Mouse (Mus musculus): Measurements from ENCODE around the gene Mmp11. TPM values are rescaled to one million over a fixed set of nuclear protein-coding genes. Genes with fewer than 3 reads are reported as not detected.

Gene Mmp11
- polyA plus RNA-seq, 1 experiment: 3.0 TPM

- Histone ChIP-seq H3K27ac (ENCODE audit: insufficient read depth, low read length) (no peak within 1 kb of the TSS), H3K27me3 (ENCODE audit: control insufficient read depth, insufficient read depth, low read length) (no peaks in the 10 kb centered on the region), H3K4me3 (replicated peaks; ENCODE audit: insufficient read depth, low read depth, low read length) (no peak within 1 kb of the TSS), H3K4me1 (ENCODE audit: control insufficient read depth, insufficient read depth, low read length) (0 out of 2 replicates have a peak, but pooled peaks cover 4% of the 10 kb centered on the region)
- 85% methylated on average over 15 of the region's 15 CpGs for WGBS
- TF ChIP-seq POLR2A (IDR thresholded peaks at IDR 0.05; ENCODE audit: borderline replicate concordance, insufficient read depth, low read length): no peak
- TF ChIP-seq CTCF (IDR thresholded peaks at IDR 0.05; ENCODE audit: borderline replicate concordance, insufficient read depth, low read depth, low read length): no peak
- DNase-seq: no peak
Observed at GRCm38 (mm10) chr10:75942736-75943477, 6.6 kb upstream of the Mmp11 start, which contains the start of gene Vpreb3. Gene Vpreb3 (plus strand): TSS chr10:75943057.

GRCm38 (mm10) chr10:75941042-75941824, 4.9 kb upstream of the Mmp11 start:
- H3K27ac ChIP-seq (ENCODE audit: insufficient read depth, low read length): no peak overlapping the region
- TF ChIP-seq CTCF (IDR thresholded peaks at IDR 0.05; ENCODE audit: borderline replicate concordance, insufficient read depth, low read depth, low read length): no peak
- TF ChIP-seq POLR2A (IDR thresholded peaks at IDR 0.05; ENCODE audit: borderline replicate concordance, insufficient read depth, low read length): no peak
- no peak for DNase-seq
- no peaks in the 10 kb centered on the region for H3K27me3 ChIP-seq (ENCODE audit: control insufficient read depth, insufficient read depth, low read length)
- H3K4me1 ChIP-seq (ENCODE audit: control insufficient read depth, insufficient read depth, low read length): peaks cover 12% of the 10 kb centered on the region
- WGBS: 72% methylated on average over 9 of the region's 9 CpGs
- no peak overlapping the region for H3K4me3 ChIP-seq (replicated peaks; ENCODE audit: insufficient read depth, low read depth, low read length)

- Histone ChIP-seq H3K4me1 (ENCODE audit: control insufficient read depth, insufficient read depth, low read length) (peaks cover 12% of the 10 kb centered on the region), H3K27me3 (ENCODE audit: control insufficient read depth, insufficient read depth, low read length) (no peaks in the 10 kb centered on the region), H3K4me3 (replicated peaks; ENCODE audit: insufficient read depth, low read depth, low read length) (no peak within 1 kb of the TSS), H3K27ac (ENCODE audit: insufficient read depth, low read length) (no peak within 1 kb of the TSS)
- no peak for DNase-seq
- TF ChIP-seq CTCF (IDR thresholded peaks at IDR 0.05; ENCODE audit: borderline replicate concordance, insufficient read depth, low read depth, low read length) (no peak), POLR2A (IDR thresholded peaks at IDR 0.05; ENCODE audit: borderline replicate concordance, insufficient read depth, low read length) (no peak)
- 73% methylated on average over 5 of the region's 5 CpGs for WGBS
Observed at GRCm38 (mm10) chr10:75940520-75940919, 4.2 kb upstream of the Mmp11 start, which contains the start of gene Gm867. Gene Gm867 (minus strand): TSS chr10:75940672.

GRCm38 (mm10) chr10:75939481-75940234, 3.4 kb upstream of the Mmp11 start:
- Histone ChIP-seq H3K27ac (ENCODE audit: insufficient read depth, low read length) (no peak overlapping the region), H3K27me3 (ENCODE audit: control insufficient read depth, insufficient read depth, low read length) (no peaks in the 10 kb centered on the region), H3K4me3 (replicated peaks; ENCODE audit: insufficient read depth, low read depth, low read length) (no peak overlapping the region), H3K4me1 (ENCODE audit: control insufficient read depth, insufficient read depth, low read length) (peaks cover 12% of the 10 kb centered on the region)
- no peak for DNase-seq
- no peak for TF ChIP-seq POLR2A (IDR thresholded peaks at IDR 0.05; ENCODE audit: borderline replicate concordance, insufficient read depth, low read length)
- TF ChIP-seq CTCF (IDR thresholded peaks at IDR 0.05; ENCODE audit: borderline replicate concordance, insufficient read depth, low read depth, low read length): no peak
- WGBS: 54% methylated on average over 9 of the region's 9 CpGs

GRCm38 (mm10) chr10:75937851-75938643, 1.8 kb upstream of the Mmp11 start:
- TF ChIP-seq POLR2A (IDR thresholded peaks at IDR 0.05; ENCODE audit: borderline replicate concordance, insufficient read depth, low read length) (no peak), CTCF (IDR thresholded peaks at IDR 0.05; ENCODE audit: borderline replicate concordance, insufficient read depth, low read depth, low read length) (no peak)
- Histone ChIP-seq H3K27ac (ENCODE audit: insufficient read depth, low read length) (no peak overlapping the region), H3K4me3 (replicated peaks; ENCODE audit: insufficient read depth, low read depth, low read length) (no peak overlapping the region), H3K4me1 (ENCODE audit: control insufficient read depth, insufficient read depth, low read length) (peaks cover 12% of the 10 kb centered on the region), H3K27me3 (ENCODE audit: control insufficient read depth, insufficient read depth, low read length) (no peaks in the 10 kb centered on the region)
- WGBS: 55% methylated on average over 10 of the region's 10 CpGs
- DNase-seq: no peak

- H3K4me1 ChIP-seq (ENCODE audit: control insufficient read depth, insufficient read depth, low read length): peaks cover 12% of the 10 kb centered on the region
- TF ChIP-seq POLR2A (IDR thresholded peaks at IDR 0.05; ENCODE audit: borderline replicate concordance, insufficient read depth, low read length) (no peak), CTCF (IDR thresholded peaks at IDR 0.05; ENCODE audit: borderline replicate concordance, insufficient read depth, low read depth, low read length) (no peak)
- no peak overlapping the region for H3K27ac ChIP-seq (ENCODE audit: insufficient read depth, low read length)
- DNase-seq: no peak
- no peaks in the 10 kb centered on the region for H3K27me3 ChIP-seq (ENCODE audit: control insufficient read depth, insufficient read depth, low read length)
- H3K4me3 ChIP-seq (replicated peaks; ENCODE audit: insufficient read depth, low read depth, low read length): peak overlapping the region; percentile 49
- WGBS: 45% methylated on average over 18 of the region's 18 CpGs
Observed at GRCm38 (mm10) chr10:75936909-75937667, 792 bp upstream of the Mmp11 start.
